Mouse (Mus musculus) hindbrain, embryonic 15.5 days (tissue): ENCODE measurements around the gene Six5. TPM values are rescaled to one million over a fixed set of nuclear protein-coding genes. Genes with fewer than 3 reads are reported as not detected.

Source experiments
- ATAC-seq: fragments of 200-750 bp; cut with Nextera tagmentation; 2 replicates; pipeline ENCODE4 v1.8.0; 2017; ENCODE audit warnings: low read depth, moderate number of reproducible peaks, moderate TSS enrichment; ENCODE audit not compliant: low FRiP score
- H3K27ac ChIP-seq: fragments of 300-500 bp; sonication (generic); replicated peaks from 2 replicates; pipeline ENCODE4 v1.5.1; 2015; ENCODE audit warnings: mild to moderate bottlenecking, inconsistent platforms
- H3K27me3 ChIP-seq: fragments of 300-500 bp; sonication (generic); 2 replicates; pipeline ENCODE4 v1.6.1; 2015; ENCODE audit warnings: control low read depth, inconsistent platforms
- H3K36me3 ChIP-seq: fragments of 300-500 bp; sonication (generic); 2 replicates; pipeline ENCODE4 v1.6.1; 2015; ENCODE audit warnings: control low read depth, inconsistent platforms
- H3K4me1 ChIP-seq: fragments of 300-500 bp; sonication (generic); replicated peaks from 2 replicates; pipeline ENCODE4 v1.6.1; 2015; ENCODE audit warnings: control low read depth, inconsistent platforms
- H3K4me2 ChIP-seq: fragments of 300-500 bp; sonication (generic); 2 replicates; pipeline ENCODE4 v1.6.1; 2015; ENCODE audit warnings: moderate library complexity, mild to moderate bottlenecking, inconsistent platforms
- H3K4me3 ChIP-seq: fragments of 300-500 bp; sonication (generic); 2 replicates; pipeline ENCODE4 v1.5.1; 2015; ENCODE audit warnings: mild to moderate bottlenecking, inconsistent platforms
- H3K9ac ChIP-seq: fragments of 300-500 bp; sonication (generic); 2 replicates; pipeline ENCODE4 v1.6.1; 2015; ENCODE audit warnings: inconsistent platforms
- H3K9me3 ChIP-seq: fragments of 300-500 bp; sonication (generic); 2 replicates; pipeline ENCODE4 v1.6.1; 2016; ENCODE audit warnings: control low read depth, inconsistent platforms
- WGBS: fragments of 180-500 bp; shearing (Covaris S2); methylation state at CpG from one replicate; pipeline ENCODE4 v1.1.7; 2015; 5-methylcytosine and 5-hydroxymethylcytosine counted together
- polyA plus RNA-seq: library from polyadenylated mRNA; unstranded; fragments of >200 nt; fragmentation: Nextera tagmentation; extraction: Ambion mirVana; gene quantifications from 2 replicates; pipeline ENCODE4 v1.2.1, GENCODE M21; 2015

Gene Six5
- 2.5 and 2.6 TPM in 2 replicates for polyA plus RNA-seq

DNA sequence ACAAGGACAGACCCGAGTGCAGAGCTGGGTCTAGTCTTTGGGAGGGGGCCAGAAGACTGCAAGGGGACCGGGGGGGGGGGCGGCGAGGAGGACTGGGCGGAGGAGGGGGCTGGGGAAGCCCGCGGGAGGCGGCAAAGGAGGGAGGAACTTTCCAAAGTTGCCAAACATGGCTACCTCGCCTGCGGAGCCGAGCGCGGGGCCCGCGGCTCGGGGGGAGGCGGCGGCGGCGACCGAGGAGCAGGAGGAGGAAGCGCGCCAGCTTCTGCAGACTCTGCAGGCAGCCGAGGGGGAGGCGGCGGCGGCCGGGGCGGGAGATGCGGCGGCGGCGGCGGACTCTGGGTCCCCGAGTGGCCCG lies at the start of gene Six5:
Six5 (plus strand) TSS at position 124 of the 355 bp plus-strand sequence.
- Histone ChIP-seq H3K4me1 (peaks cover 52% of the 10 kb centered on the region), H3K27ac (peak within 1 kb of the TSS; percentile 82), H3K9ac (peak within 1 kb of the TSS; percentile 54), H3K4me2 (peak within 1 kb of the TSS; percentile 99), H3K27me3 (peaks cover 44% of the 10 kb centered on the region), H3K9me3 (no peaks in the 10 kb centered on the region), H3K4me3 (peak within 1 kb of the TSS; percentile 47), H3K36me3 (peaks cover 14% of the 10 kb centered on the region)
- ATAC-seq = no peak
- 0% methylated on average over 24 of the region's 36 CpGs for WGBS

GRCm38 (mm10) chr7:19044616-19045015 lies 49.8 kb upstream of the Six5 start:
- no peak overlapping the region for H3K4me2 ChIP-seq
- H3K4me3 ChIP-seq = no peak overlapping the region
- no peak overlapping the region for H3K9ac ChIP-seq
- ATAC-seq = no peak
- H3K36me3 ChIP-seq = peaks cover 93% of the 10 kb centered on the region
- H3K9me3 ChIP-seq = no peaks in the 10 kb centered on the region
- WGBS = 97% methylated on average over 6 of the region's 6 CpGs
- no peaks in the 10 kb centered on the region for H3K4me1 ChIP-seq
- H3K27ac ChIP-seq = no peak overlapping the region
- no peaks in the 10 kb centered on the region for H3K27me3 ChIP-seq

DNA sequence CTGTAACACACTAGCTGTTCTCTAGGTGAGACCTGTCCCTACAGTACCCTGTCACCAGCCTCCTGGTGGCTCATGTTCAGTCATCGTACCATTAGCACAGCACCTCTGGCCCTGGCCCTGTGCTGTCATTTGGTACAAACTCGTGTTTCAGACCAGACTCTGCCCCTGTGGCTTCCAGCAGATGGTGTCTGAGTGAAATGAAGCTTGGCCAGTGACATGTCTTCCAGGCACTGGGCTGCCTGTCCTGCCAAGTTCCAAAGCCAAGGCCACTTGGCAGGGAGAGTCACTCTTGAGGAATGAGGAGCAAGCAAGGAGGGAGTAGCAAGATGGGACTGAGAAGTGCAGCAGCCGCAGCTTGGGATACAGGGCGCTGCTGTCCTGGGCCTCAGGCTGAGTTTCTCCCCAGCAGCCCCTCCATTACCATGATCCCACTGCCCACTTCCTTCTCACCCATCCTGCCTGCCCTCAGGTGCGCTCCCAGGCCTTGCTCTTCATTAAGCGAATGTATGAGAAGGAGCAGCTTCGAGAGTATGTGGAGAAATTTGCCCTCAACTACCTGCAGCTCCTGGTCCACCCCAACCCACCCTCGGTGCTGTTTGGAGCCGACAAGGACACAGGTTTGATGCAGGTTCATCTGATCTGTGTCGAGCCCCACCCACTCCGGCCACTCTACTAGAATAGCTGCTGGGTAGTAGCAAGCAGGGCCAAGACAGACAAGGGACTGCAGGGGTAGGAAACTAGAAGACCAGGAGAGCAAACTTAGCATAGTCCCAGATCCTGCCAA lies 47.9 kb upstream of the Six5 start:
- no peak overlapping the region for H3K27ac ChIP-seq
- no peaks in the 10 kb centered on the region for H3K27me3 ChIP-seq
- H3K4me2 ChIP-seq = no peak overlapping the region
- no peak for ATAC-seq
- no peaks in the 10 kb centered on the region for H3K9me3 ChIP-seq
- H3K4me3 ChIP-seq = no peak overlapping the region
- no peaks in the 10 kb centered on the region for H3K4me1 ChIP-seq
- 95% methylated on average over 11 of the region's 11 CpGs for WGBS
- H3K9ac ChIP-seq = no peak overlapping the region
- peaks cover 92% of the 10 kb centered on the region for H3K36me3 ChIP-seq

GRCm38 (mm10) chr7:19048006-19048527 lies 46.3 kb upstream of the Six5 start:
- no peak overlapping the region for H3K4me3 ChIP-seq
- no peaks in the 10 kb centered on the region for H3K4me1 ChIP-seq
- peaks cover 79% of the 10 kb centered on the region for H3K36me3 ChIP-seq
- no peaks in the 10 kb centered on the region for H3K9me3 ChIP-seq
- ATAC-seq = no peak
- WGBS = 88% methylated on average over 14 of the region's 14 CpGs
- H3K27ac ChIP-seq = no peak overlapping the region
- H3K27me3 ChIP-seq = no peaks in the 10 kb centered on the region
- no peak overlapping the region for H3K9ac ChIP-seq
- H3K4me2 ChIP-seq = no peak overlapping the region

DNA sequence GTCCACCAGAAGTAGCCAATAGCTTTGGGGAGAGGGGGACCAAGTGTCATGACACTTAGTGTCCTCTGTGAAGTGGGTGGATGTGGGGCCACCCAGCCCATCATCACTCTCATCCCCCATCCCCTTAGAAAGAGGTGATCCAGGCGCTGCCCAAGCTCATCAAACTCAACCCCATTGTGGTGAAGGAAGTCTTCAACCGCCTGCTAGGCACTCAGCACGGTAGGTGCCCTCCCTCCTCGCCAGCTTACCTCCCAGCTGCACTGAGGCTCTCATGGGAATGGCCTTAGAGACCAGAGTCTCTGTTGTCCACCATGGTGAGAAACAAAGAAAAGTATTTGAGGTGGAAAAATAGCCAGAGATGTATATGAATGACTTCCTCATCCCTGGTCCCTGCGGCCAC lies 45.1 kb upstream of the Six5 start:
- no peak for ATAC-seq
- Histone ChIP-seq H3K4me2 (no peak overlapping the region), H3K36me3 (peaks cover 70% of the 10 kb centered on the region), H3K9me3 (no peaks in the 10 kb centered on the region), H3K27ac (no peak overlapping the region), H3K4me3 (no peak overlapping the region), H3K9ac (no peak overlapping the region), H3K27me3 (no peaks in the 10 kb centered on the region), H3K4me1 (peaks cover 3% of the 10 kb centered on the region)
- 95% methylated on average over 5 of the region's 5 CpGs for WGBS

DNA sequence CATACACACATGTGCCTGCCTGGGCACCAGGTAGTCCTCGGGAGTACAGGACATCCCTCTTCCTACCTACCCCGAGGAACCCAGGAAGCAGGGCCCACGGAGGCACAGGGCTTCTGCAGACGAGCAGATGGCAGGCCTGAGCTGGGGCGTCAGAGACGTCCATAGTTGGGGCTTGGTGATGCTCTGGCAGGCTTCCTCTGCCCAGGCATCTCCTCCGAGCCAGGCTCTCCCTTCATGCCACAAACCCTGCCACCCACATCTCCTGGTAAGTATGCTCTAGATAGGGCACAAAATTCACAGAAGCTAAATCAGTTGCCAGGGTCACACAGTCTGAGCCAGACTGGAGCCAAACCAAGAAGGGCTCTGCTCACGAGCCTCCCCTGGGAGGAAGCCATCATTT lies 44.2 kb upstream of the Six5 start:
- H3K36me3 ChIP-seq = peaks cover 60% of the 10 kb centered on the region
- no peak overlapping the region for H3K9ac ChIP-seq
- ATAC-seq = no peak
- H3K4me2 ChIP-seq = no peak overlapping the region
- no peaks in the 10 kb centered on the region for H3K9me3 ChIP-seq
- no peak overlapping the region for H3K27ac ChIP-seq
- H3K4me1 ChIP-seq = peaks cover 10% of the 10 kb centered on the region
- H3K27me3 ChIP-seq = no peaks in the 10 kb centered on the region
- 89% methylated on average over 8 of the region's 8 CpGs for WGBS
- H3K4me3 ChIP-seq = no peak overlapping the region

DNA sequence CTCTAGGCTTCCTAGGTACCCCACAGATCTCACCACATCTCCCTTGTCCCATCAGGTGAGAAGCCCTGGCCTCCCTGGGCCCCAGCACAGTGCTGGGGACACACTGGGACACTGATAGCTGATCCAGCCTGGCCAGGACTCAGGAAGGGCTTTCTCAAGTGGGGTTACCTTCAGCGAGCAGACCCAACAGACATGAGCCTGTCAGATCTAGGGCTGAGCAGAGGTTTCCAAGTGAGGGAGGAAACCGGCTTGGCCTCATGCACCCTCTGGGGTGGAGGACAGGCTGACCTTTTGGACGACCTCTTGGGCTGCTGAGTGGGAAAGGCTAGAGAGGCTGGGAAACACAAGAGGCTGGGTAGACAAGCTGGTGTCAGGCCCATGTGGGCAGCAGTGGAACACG lies 43.2 kb upstream of the Six5 start:
- no peak overlapping the region for H3K4me3 ChIP-seq
- H3K36me3 ChIP-seq = peaks cover 50% of the 10 kb centered on the region
- ATAC-seq = no peak
- no peaks in the 10 kb centered on the region for H3K9me3 ChIP-seq
- H3K4me2 ChIP-seq = no peak overlapping the region
- H3K27ac ChIP-seq = no peak overlapping the region
- no peak overlapping the region for H3K9ac ChIP-seq
- peaks cover 10% of the 10 kb centered on the region for H3K4me1 ChIP-seq
- 72% methylated on average over 4 of the region's 4 CpGs for WGBS
- no peaks in the 10 kb centered on the region for H3K27me3 ChIP-seq

- 93% methylated on average over 15 of the region's 15 CpGs for WGBS
- Histone ChIP-seq H3K4me3 (no peak overlapping the region), H3K4me2 (no peak overlapping the region), H3K9me3 (no peaks in the 10 kb centered on the region), H3K27ac (no peak overlapping the region), H3K4me1 (peaks cover 10% of the 10 kb centered on the region), H3K9ac (no peak overlapping the region), H3K36me3 (peaks cover 40% of the 10 kb centered on the region), H3K27me3 (no peaks in the 10 kb centered on the region)
- ATAC-seq = no peak
These were observed 41.9 kb upstream of the Six5 start for GRCm38 (mm10) chr7:19052345-19053135.

GRCm38 (mm10) chr7:19053136-19053532 lies 41.3 kb upstream of the Six5 start:
- no peak overlapping the region for H3K4me2 ChIP-seq
- no peak overlapping the region for H3K4me3 ChIP-seq
- H3K9ac ChIP-seq = no peak overlapping the region
- ATAC-seq = no peak
- no peaks in the 10 kb centered on the region for H3K9me3 ChIP-seq
- H3K36me3 ChIP-seq = peaks cover 34% of the 10 kb centered on the region
- no peak overlapping the region for H3K27ac ChIP-seq
- 94% methylated on average over 7 of the region's 7 CpGs for whole genome bisulfite sequencing
- peaks cover 10% of the 10 kb centered on the region for H3K4me1 ChIP-seq
- no peaks in the 10 kb centered on the region for H3K27me3 ChIP-seq

GRCm38 (mm10) chr7:19054047-19054776 lies 40.2 kb upstream of the Six5 start, which contains the start of gene Rsph6a:
Gene Rsph6a (plus strand): TSS chr7:19054690.
- H3K9ac ChIP-seq = peak within 1 kb of the TSS; percentile 43
- peak; percentile 72 for ATAC-seq

GRCm38 (mm10) chr7:19054777-19055076 lies 39.7 kb upstream of the Six5 start:
- H3K4me3 ChIP-seq = peak overlapping the region; percentile 27
- peaks cover 10% of the 10 kb centered on the region for H3K4me1 ChIP-seq
- ATAC-seq = peak; percentile 17; the same call in 1 of the 2 replicates
- 57% methylated on average over 9 of the region's 9 CpGs for WGBS
- peak overlapping the region; percentile 43 for H3K9ac ChIP-seq
- H3K27ac ChIP-seq = no peak overlapping the region
- H3K36me3 ChIP-seq = peaks cover 21% of the 10 kb centered on the region
- H3K4me2 ChIP-seq = peak overlapping the region; percentile 56
- no peaks in the 10 kb centered on the region for H3K9me3 ChIP-seq
- no peaks in the 10 kb centered on the region for H3K27me3 ChIP-seq

More at GRCm38 (mm10) chr7:19054047-19054776, 40.2 kb upstream of the Six5 start, which contains the start of gene Rsph6a:
- no peaks in the 10 kb centered on the region for H3K9me3 ChIP-seq
- H3K4me3 ChIP-seq = peak within 1 kb of the TSS; percentile 27
- peak within 1 kb of the TSS; percentile 56 for H3K4me2 ChIP-seq
- 26% methylated on average over 33 of the region's 33 CpGs for WGBS
- H3K27me3 ChIP-seq = no peaks in the 10 kb centered on the region
- H3K36me3 ChIP-seq = peaks cover 25% of the 10 kb centered on the region
- H3K4me1 ChIP-seq = peaks cover 10% of the 10 kb centered on the region
- peak within 1 kb of the TSS; percentile 52; the same call in 1 of the 2 replicates for H3K27ac ChIP-seq
